Mouse (Mus musculus): Measurements from ENCODE around the gene Nme4.

The Nme4 gene

DNA sequence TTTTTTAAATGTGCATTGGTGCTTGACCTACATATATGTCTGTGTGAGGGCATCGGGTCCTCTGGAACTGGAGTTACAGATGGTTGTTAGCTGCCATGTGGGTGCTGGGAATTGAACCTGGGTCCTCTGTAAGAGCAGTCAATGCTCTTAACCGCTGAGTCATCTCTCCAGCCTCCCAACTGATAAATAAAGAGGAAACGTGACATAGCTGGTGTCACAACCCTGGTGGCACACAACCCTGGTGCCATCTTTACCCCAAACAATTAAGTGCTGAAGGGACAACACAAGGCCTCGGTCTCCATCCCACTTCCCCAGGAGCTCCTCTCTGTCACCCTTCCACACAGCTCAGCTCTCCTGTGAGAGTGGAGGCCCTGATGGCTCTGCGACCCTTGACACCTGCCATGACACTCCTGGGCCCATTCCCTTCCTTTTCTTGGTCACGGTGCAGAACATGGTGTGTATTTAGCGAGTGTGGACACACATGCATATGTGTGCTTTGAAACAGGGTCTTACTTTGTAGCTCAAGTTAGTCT is 28.8 kb downstream of the Nme4 start:
- no peak for DNase-seq (ENCODE audit: low spot score)

DNA sequence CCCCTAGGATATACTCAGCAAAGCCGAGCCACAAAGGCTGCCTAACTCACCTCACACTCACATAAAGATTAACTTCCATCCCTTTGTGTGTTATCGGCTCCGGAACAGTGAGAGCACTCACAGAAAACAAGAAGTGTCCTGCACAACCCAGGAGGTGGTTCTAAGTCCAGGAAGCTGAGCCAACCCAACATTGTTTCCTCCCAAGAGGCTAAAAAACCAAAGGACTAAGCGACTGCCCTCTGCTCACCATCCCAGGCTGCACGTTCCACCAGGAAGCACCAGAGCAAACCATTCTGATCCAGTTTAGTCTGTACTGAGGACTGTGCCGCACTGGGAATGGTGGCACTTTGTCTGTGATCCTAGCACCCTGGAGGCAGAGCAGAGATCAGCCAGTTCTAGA is 30.5 kb downstream of the Nme4 start:
- no peak for DNase-seq (ENCODE audit: low spot score)

DNA sequence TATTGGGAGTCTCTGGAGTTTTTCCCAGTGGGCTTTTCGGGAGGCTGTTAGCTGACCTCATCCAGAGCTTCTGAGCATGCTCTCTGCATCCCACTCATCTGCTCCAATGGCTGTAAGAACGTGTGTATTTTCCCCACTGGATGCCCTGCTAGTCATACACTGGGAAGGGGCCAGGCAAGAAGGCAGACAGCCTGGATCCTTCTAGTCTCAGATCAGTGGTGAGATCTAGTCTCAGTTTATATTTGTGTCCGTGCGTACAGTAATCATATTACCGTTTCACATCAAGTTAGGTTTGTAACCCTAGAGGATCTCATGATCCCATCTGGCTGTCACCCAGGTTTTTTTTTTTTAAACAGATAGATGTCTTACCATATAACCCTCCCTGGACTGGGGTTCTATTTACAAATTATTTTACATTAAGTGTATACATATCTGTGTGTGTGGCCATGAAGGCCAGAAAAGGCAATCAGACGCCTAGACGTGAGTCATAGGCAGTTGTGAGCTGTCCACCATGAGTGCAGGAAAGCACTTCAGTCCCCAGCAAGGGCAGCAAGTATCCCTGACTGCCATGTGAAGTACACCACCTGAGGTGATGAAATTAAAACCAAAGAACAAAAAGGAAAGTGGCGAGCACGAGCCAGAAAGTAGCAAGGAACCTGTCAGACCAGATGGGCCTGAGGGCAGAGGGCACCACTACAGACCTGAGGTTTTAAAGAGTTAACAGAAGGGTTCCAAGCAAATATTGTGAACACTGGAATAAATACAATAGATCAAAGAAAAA is 37.4 kb downstream of the Nme4 start:
- no peak for DNase-seq (ENCODE audit: low spot score)

DNA sequence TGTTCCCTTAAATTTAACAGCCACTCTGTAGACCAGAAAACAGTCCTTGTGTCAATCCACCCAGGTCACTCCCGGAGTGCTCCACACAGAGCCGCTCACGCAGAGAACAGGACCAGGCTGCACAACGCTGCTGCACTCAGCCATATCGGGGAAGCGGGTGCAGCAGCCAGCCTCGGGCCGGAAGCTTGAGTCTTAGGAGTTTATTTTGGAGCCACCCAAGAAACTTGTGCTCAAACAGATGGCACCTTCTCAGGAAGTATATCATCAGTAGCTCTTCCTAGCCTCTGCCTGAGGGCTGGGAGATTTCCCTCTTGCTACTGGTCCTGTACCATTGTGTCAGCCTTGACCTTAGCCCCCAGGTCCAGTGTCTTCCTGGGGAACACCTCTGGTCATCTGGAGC is 38.1 kb downstream of the Nme4 start:
- DNase-seq (ENCODE audit: low spot score): no peak

DNA sequence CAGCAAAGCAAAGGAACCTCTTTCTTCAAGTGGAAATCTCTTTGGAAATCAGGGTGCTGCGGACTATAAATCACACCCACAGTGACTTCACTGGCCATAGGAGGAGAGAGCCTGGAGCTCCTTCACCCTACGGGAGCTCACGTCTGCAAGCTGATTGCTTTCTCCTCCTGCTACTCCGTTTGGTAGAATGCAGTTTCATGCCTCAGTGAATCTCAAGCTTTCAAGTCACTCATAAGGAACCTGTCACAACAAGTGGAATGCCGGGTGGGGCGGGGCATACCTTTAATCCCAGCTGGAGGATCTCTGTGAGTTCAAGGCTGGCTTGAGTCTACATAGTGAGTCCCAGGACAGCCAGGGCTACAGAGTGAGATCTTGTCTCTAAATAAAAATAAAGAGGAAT is 40.2 kb downstream of the Nme4 start:
- no peak for DNase-seq (ENCODE audit: low spot score)

DNA sequence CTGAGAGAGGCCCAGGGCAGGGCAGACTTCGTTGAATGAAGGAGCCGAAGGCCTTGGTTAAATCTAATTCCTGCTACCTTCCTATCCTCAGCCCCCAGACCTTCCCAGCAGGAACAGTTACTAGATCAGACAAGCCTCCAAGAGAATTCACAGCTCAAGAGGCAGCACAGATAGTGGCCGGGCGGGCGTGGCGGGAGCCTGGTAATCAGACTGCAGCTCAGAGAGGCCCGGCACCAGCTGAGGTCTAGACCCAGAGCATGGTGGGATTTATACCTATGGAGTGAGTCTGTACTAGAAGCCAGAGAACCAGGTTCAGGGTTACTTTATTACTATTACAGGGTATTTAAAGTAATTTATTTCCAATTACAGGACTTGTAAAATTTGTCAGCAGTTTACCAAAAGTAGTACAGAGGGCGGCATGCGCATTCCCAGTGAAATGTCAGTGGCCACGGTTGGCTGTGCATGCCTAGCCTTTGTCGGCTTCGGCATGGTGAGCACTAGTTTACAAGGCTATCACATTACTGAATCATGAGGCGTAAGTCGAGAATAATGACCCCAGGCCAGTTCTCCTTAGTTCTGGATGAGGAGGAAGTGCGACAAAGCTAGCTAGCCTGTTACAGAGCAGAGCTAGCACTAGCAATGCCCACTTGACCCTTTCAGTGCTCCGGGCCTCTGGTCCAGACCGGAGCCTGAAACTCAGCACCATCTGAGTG is 41.1 kb downstream of the Nme4 start:
- no peak for DNase-seq (ENCODE audit: low spot score)

DNA sequence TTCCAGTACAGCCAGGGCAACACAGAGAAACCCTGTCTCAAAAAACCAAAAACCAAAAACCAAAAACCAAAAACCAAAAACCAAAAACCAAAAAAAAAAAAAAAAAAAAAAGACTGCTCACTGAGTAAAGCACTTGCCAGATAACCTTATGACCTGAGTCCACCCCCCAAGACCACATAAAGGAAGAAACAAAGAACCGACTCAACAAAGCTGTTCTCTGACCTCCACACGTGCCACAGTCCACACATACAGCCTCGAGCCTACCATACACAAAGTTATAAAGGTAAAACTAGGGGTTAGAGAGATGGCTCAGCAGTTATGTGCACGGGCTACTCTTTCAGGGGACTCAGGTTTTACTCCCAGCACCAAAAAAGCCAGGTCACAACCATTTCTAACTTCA is 42.7 kb downstream of the Nme4 start:
- no peak for DNase-seq (ENCODE audit: low spot score)

DNA sequence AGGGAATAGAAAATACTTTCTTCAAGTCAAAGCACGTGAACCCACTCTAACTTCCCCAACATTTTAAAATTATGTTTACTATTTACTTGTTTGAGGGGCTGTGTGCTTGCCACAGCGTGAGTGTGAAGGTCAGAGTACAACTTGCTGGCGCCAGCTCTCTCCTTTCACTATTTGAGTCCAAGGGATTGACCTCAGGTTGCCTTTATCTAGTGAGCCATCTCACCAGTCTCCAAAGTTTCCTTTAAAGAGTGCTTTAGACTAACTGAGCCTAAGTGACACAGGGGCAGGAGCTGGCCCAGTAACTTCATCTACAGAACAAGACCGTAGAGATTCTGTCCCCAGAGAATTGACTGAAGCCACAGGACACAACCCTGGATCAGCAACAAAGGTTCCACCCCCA is 43.3 kb downstream of the Nme4 start:
- DNase-seq (ENCODE audit: low spot score): no peak

DNA sequence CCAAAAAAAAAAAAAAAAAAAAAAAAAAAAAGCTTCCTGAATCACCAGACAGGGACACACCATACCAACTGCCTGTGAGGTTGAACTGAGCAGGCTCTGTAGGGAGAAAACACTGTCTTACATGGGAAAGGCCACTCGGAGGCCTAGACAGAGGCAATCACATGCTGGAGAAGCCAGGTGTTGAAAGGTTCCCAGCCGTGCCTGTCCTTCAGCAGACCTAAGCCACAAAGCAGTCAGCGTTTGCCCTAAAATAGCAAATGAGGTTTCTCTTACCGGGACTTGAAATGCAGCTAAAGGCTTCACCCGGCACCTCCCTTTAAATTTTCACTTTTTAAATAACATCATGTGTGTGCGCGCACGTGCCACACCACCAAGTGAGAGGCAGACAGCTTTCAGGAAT is 47.3 kb downstream of the Nme4 start:
- DNase-seq (ENCODE audit: low spot score): no peak

DNA sequence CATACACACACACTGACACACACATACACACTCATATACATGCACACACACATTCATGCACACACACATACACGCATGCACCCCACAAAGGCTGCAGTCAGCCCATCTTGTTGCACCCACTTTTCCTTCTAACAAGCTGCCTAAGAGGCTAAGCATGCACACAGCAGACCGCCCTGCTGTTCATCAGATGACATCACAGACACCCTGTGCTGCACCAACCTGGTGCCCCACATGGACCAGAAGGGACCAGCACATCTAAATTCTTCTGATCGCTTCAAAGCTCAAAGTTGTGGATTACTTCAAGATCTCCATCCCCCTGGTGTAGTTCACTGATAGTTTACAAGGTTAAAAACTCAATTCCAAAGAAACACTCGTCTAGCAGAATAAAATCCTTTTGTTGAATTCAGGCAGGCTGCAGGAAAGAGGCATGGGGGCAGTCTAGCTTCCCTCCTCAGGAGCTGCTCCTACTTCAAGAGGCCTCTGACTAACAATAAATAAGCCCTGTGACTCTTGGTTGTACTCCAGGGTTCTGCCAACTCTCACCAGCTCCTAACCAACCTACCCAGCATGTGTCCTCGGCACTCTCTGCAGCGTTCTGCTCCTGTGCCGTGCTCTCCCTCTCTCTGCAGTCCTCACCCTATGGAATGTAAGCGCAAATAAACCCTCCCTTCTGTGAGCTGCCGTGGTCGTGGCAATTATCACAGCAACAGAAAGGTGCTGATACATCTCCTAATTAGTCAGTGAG is 49.0 kb downstream of the Nme4 start:
- no peak for DNase-seq (ENCODE audit: low spot score)

DNA sequence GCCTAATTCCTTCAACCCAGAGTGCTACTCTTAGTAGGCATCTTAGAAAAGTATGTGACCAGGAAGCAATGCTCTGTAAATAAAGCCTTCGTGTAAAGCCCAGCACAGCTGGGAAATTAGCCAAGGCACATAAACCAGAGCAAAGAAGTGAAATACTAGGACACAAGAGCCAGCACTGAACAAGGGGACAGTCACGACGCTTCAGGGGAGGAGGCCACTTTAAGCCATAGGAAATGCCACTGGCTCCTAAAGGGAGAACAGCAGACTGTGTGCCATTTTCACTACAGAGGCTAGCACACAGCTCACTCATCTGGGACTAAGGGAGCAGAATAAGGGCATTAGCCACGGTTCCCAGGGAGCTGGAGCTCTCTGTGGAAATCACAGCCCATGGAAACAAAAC is 50.1 kb downstream of the Nme4 start:
- no peak for DNase-seq (ENCODE audit: low spot score)

DNA sequence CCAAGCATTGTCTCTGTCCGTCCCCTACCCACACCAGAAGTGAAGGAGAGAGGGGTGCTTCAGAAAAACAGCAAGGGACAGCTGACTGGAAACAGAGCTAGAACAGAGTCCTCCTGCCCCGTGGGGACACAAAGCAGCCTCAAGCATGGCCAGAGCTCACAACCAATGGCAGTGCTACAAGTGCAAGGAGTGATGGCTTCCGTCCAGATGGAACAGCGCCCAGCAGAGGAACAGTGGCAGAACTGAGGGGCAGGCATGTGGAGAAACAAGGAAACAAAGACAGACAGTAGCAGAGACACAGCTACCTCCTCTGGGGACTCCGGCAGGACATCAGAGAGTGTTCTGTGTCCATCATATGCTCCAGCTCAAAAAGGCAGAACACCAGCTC is 52.2 kb downstream of the Nme4 start:
- DNase-seq (ENCODE audit: low spot score): peak; percentile 68

DNA sequence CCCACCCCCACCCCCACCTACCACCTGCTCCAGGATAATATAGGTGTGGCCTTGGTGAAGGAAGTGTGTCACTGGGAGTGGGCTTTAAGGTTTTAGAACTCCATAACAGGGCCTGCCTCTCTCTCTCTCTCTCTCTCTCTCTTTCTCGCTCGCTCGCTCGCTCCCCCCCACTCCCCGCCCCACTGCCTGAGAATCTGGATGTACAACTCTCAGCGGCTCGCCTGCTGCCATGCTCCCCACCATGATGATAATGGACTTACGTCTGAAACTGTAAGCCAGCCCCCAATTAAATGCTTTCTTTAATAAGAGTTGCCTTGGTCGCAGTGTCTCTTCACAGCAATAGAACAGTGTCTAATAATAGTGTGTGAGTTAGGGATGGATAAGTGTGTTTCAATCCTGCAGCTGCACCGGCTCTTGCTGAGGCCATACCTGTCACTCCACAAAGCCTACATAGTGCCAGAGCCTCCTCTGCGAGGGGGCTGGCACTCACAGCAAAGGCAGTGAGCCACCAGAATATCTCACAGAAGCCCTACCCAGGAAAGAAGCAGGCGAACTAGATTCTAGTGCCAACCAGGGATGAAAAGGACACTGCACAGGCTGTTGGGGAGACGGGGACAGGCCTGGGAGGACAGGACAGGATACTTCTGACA is 52.7 kb downstream of the Nme4 start:
- DNase-seq (ENCODE audit: low spot score): no peak

All from ovary, postnatal 36 days (tissue).